Mouse (Mus musculus) liver, embryonic 16.5 days (tissue): Measurements from ENCODE around the gene Gpr152. TPM values are rescaled to one million over a fixed set of nuclear protein-coding genes. Genes with fewer than 3 reads are reported as not detected.

Source experiments
- ATAC-seq: fragments of 200-750 bp; cut with Nextera tagmentation; 2 replicates; pipeline ENCODE4 v1.8.0; 2017; ENCODE audit warnings: low read depth, mild to moderate bottlenecking, moderate number of reproducible peaks, moderate library complexity
- H3K27ac ChIP-seq: fragments of 300-500 bp; sonication (generic); 2 replicates; pipeline ENCODE4 v1.5.1; 2014; ENCODE audit warnings: mild to moderate bottlenecking, low read length
- H3K27me3 ChIP-seq: fragments of 300-500 bp; sonication (generic); 2 replicates; pipeline ENCODE4 v1.6.1; 2014; ENCODE audit warnings: low read depth, low read length, mixed read lengths; ENCODE audit not compliant: control insufficient read depth, insufficient read depth
- H3K36me3 ChIP-seq: fragments of 300-500 bp; sonication (generic); 2 replicates; pipeline ENCODE4 v1.6.1; 2014; ENCODE audit warnings: mild to moderate bottlenecking; ENCODE audit not compliant: control insufficient read depth, insufficient read depth
- H3K4me1 ChIP-seq: fragments of 300-500 bp; sonication (generic); 2 replicates; pipeline ENCODE4 v1.6.1; 2014; ENCODE audit warnings: low read depth, low read length, mixed read lengths; ENCODE audit not compliant: control insufficient read depth
- H3K4me2 ChIP-seq: fragments of 300-500 bp; sonication (generic); 2 replicates; pipeline ENCODE4 v1.6.1; 2014; ENCODE audit warnings: low read depth, low read length, mixed read lengths
- H3K4me3 ChIP-seq: fragments of 300-500 bp; sonication (generic); 2 replicates; pipeline ENCODE4 v1.5.1; 2014; ENCODE audit warnings: low read depth, mild to moderate bottlenecking, low read length
- H3K9ac ChIP-seq: fragments of 300-500 bp; sonication (generic); 2 replicates; pipeline ENCODE4 v1.6.1; 2014; ENCODE audit warnings: low read depth, low read length
- H3K9me3 ChIP-seq: fragments of 300-500 bp; sonication (generic); replicated peaks from 2 replicates; pipeline ENCODE4 v1.6.1; 2016; ENCODE audit warnings: low read length; ENCODE audit not compliant: control insufficient read depth
- WGBS: fragments of 180-500 bp; shearing (Covaris S2); extraction: QIAGEN DNeasy Blood & Tissue Kit; methylation state at CpG from one replicate; pipeline ENCODE4 v1.1.7; 2014; ENCODE audit not compliant: insufficient replicate concordance; 5-methylcytosine and 5-hydroxymethylcytosine counted together
- polyA plus RNA-seq: library from polyadenylated mRNA; unstranded; fragments of >200 nt; fragmentation: Nextera tagmentation; extraction: Ambion mirVana; gene quantifications from 2 replicates; pipeline ENCODE4 v1.2.1, GENCODE M21; 2015

Gene Gpr152
- polyA plus RNA-seq, 1 experiment from 2014 or later, result 0.02 TPM

DNA sequence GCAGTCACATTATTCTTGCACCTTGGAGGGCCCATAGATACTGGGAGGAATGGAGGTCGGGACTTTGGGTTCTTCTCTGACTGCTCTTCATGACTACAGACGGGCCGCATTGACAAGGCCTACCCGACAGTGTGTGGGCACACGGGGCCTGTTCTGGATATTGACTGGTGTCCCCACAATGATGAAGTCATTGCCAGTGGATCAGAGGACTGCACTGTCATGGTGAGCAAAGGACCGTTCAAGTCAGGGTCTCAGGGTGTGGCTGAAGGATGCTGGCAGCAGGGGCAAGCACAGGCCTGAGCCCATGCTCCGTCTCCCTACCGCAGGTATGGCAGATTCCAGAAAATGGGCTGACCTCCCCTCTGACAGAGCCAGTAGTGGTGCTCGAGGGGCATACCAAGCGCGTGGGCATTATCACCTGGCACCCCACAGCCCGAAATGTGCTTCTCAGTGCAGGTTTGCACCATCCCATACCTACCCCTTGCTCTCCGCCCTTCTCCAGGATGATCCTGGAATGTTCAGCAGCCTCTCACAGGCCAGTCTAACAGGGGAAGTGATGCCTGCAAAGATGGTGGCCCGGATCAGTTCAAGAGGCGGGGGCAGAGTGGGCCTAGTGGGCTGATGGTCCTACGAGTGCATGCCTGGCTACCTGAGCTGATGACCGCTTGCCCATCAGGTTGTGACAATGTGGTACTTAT lies 10.3 kb downstream of the Gpr152 start:
- no peak overlapping the region for H3K9ac ChIP-seq
- H3K36me3 ChIP-seq, result no peaks in the 10 kb centered on the region
- no peaks in the 10 kb centered on the region for H3K27me3 ChIP-seq
- no peak overlapping the region for H3K4me3 ChIP-seq
- peaks cover 29% of the 10 kb centered on the region for H3K4me1 ChIP-seq
- no peak for ATAC-seq
- no peaks in the 10 kb centered on the region; the same call in 1 of the 2 replicates for H3K9me3 ChIP-seq
- H3K27ac ChIP-seq, result no peak overlapping the region
- H3K4me2 ChIP-seq, result 0 out of 2 replicates have a peak overlapping the region, but pooled peaks have one; percentile 75
- 83% methylated on average over 17 of the region's 17 CpGs for WGBS

DNA sequence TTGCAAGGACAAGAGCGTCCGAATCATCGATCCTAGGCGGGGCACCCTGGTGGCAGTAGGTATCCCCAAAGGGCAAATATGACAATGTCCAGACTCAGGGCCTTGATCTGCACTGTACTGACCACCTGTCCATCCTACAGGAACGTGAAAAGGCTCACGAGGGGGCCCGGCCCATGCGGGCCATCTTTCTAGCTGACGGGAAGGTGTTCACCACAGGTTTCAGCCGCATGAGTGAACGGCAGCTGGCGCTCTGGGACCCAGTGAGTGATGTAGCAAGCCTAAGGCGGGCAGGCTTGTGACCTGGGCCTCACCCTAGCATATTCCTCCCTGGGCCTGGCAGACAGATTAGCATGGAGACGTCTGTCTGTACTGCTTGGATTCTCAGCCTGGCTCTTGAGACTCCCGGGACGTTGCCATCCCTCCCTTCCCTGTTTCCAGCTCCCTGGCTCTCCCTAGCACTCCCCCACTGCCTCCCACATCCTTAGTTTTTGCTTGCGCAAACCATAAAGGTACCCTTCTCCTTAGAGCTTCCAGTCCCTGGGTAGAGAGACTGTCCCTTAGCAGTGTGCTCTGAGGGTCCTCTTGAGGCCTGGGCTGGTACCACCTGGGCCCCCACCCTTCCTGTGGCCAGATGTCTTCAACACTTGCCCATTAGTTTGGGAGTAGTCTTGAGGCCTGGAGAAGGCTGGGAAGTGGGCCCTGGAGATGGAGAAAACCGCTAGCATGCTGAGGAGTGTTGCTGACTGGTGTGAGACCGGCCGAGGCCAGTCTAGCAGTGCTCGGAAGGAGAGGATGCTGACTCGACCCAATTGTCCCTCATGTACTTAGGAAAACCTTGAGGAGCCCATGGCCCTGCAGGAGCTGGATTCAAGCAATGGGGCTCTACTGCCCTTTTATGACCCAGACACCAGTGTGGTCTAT lies 11.2 kb downstream of the Gpr152 start:
- WGBS, result 84% methylated on average over 22 of the region's 22 CpGs
- H3K27me3 ChIP-seq, result no peaks in the 10 kb centered on the region
- no peak overlapping the region for H3K27ac ChIP-seq
- H3K4me1 ChIP-seq, result peaks cover 30% of the 10 kb centered on the region
- no peak overlapping the region for H3K9ac ChIP-seq
- no peak for ATAC-seq
- no peaks in the 10 kb centered on the region; the same call in 1 of the 2 replicates for H3K9me3 ChIP-seq
- no peak overlapping the region for H3K4me2 ChIP-seq
- H3K36me3 ChIP-seq, result no peaks in the 10 kb centered on the region; the same call in 1 of the 2 replicates
- no peak overlapping the region for H3K4me3 ChIP-seq

DNA sequence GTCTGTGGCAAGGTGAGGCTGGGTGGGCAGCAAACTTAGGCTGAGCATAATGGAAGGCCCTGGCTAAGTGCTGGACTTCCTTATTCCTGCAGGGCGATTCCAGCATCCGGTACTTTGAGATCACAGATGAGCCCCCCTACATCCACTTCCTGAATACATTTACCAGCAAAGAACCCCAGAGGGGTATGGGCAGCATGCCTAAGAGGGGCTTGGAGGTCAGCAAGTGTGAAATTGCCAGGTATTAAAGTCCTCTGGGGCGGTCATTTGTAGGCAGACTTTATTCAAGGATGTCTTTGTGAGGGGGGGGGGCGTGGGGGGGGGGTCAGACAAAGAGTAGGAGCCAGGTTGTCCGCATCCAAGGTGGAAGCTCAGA lies 11.9 kb downstream of the Gpr152 start:
- no peaks in the 10 kb centered on the region; the same call in 1 of the 2 replicates for H3K36me3 ChIP-seq
- no peak for ATAC-seq
- H3K27me3 ChIP-seq, result no peaks in the 10 kb centered on the region
- H3K9ac ChIP-seq, result no peak overlapping the region
- WGBS, result 67% methylated on average over 5 of the region's 5 CpGs
- no peak overlapping the region for H3K4me3 ChIP-seq
- no peak overlapping the region for H3K4me2 ChIP-seq
- H3K27ac ChIP-seq, result no peak overlapping the region
- H3K9me3 ChIP-seq, result no peaks in the 10 kb centered on the region
- H3K4me1 ChIP-seq, result peaks cover 30% of the 10 kb centered on the region

DNA sequence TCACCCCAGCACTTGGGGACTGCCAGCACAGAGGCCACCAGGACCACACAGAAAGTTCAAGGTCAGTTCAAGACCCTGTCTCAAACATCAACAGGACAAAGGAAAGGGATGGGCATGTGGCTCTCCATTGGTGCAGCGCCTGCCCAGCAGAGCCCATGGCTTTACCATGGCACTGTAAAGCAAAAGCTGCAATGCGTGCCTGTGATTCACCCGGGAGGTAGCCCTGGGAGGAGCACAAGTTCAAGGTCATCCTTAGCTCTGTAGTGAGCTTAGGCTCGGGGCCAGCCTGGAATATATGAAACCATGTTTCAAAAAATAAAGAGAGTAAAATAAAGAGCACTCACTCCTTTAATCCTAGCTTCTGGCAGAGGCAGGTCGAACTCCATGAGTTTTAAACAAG lies 12.3 kb downstream of the Gpr152 start:
- Histone ChIP-seq H3K9me3 (no peaks in the 10 kb centered on the region), H3K27ac (no peak overlapping the region), H3K4me3 (no peak overlapping the region), H3K4me1 (peaks cover 30% of the 10 kb centered on the region), H3K4me2 (no peak overlapping the region), H3K9ac (no peak overlapping the region), H3K36me3 (no peaks in the 10 kb centered on the region; the same call in 1 of the 2 replicates), H3K27me3 (no peaks in the 10 kb centered on the region)
- 69% methylated on average over 5 of the region's 5 CpGs for WGBS
- no peak for ATAC-seq

DNA sequence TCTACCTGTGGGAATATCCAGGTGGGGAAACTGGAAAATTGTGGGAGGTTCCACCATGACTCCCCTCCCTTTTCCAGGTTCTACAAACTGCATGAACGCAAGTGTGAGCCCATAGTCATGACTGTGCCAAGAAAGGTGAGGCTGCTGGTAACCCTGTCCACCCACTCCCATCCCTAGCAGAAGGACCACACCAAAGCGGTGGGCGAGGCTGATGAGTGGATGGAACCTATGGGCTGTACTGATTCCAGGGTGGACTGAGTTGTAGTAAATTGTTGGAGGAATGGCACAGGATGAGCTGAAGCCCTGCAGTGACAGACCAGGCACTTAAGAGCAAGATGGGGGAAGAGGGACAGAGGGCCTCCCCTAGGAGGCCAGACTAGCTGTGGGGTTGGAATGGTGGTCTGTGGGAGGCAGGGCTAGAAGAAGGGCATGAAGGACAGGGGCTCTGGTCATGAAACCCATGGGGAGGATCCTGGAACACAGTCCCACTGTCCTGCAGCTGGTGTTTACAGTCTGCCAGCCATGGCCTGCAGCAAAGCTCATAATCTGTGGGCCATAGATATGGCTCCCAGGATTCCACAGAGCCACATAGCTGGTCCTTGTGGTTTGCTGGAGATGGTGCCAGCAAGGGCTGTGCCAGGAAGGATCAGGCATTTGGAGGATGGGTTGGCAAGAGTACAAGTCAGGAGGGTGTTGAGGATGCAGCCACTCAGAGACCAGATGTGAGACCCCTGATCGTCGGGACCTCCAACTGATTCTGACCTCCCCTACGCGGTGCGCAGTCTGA lies 13.1 kb downstream of the Gpr152 start:
- no peak for ATAC-seq
- H3K27me3 ChIP-seq, result no peaks in the 10 kb centered on the region
- 86% methylated on average over 8 of the region's 8 CpGs for whole genome bisulfite sequencing
- no peak overlapping the region for H3K9ac ChIP-seq
- H3K4me1 ChIP-seq, result peaks cover 28% of the 10 kb centered on the region
- no peaks in the 10 kb centered on the region for H3K9me3 ChIP-seq
- no peaks in the 10 kb centered on the region; the same call in none of the 2 replicates for H3K36me3 ChIP-seq
- no peak overlapping the region for H3K27ac ChIP-seq
- H3K4me2 ChIP-seq, result no peak overlapping the region
- H3K4me3 ChIP-seq, result no peak overlapping the region

DNA sequence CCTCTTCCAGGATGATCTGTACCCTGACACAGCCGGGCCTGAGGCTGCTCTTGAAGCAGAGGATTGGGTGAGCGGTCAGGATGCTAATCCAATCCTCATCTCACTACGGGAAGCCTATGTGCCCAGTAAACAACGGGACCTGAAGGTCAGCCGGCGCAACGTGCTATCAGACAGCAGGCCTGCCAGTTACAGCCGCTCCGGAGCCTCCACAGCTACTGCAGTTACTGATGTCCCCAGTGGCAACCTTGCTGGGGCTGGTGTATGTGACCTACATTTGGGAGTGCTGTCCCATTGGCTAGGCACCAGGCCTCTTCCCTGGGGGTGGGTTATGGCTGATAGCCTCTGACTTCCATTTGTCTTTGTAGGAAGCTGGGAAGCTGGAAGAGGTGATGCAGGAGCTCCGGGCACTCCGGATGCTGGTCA lies 13.7 kb downstream of the Gpr152 start, which contains the start of gene Ptprcap:
TSS of gene Ptprcap (plus strand) at position 373 of the 423 bp plus-strand sequence.
- H3K4me2 ChIP-seq, result no peak within 1 kb of the TSS
- H3K27me3 ChIP-seq, result no peaks in the 10 kb centered on the region
- H3K9ac ChIP-seq, result no peak within 1 kb of the TSS
- H3K27ac ChIP-seq, result peak within 1 kb of the TSS; percentile 12; the same call in 1 of the 2 replicates
- H3K4me3 ChIP-seq, result peak within 1 kb of the TSS; percentile 3
- WGBS, result 75% methylated on average over 11 of the region's 11 CpGs
- H3K4me1 ChIP-seq, result peaks cover 22% of the 10 kb centered on the region
- no peak for ATAC-seq
- H3K36me3 ChIP-seq, result peaks cover 3% of the 10 kb centered on the region
- no peaks in the 10 kb centered on the region for H3K9me3 ChIP-seq

DNA sequence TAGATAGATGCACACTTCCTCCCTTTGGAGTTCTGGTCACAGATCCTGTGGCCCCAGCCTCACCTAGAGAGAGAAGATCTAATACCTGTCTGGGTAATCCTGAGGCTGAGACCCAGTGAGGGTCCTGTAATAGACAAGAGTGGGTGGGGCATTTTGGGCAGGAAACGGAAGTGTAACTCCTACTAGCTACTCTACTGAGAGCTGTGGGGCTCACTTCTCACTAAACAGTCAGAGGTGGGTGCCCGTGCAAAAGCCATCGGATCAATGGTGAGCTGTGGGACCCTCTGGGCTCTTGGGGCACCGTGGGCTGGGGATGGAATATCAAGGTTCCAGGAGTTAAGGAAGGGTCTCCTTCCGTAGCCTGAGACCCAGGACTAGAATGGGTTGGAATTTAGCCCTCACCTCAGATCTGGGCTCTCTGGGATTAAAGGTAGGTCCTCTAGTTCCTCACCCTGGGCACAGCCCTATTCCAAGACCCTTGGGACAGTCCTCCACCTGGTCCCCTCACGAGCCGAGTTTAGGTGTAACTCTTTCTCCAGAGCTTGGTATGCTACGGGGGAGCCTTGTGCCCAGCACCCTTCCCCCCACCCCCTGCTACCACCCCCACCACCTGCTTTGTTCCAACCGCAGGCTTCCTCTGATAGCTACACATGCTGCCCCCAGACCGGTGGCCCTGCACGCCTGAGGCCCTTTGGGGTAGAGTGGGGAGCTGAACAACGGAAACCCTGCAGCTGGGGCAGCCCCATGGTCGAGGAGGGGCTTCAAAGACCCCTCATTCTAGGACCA lies 15.0 kb downstream of the Gpr152 start:
- Histone ChIP-seq H3K9me3 (no peaks in the 10 kb centered on the region), H3K4me1 (peaks cover 10% of the 10 kb centered on the region), H3K9ac (peak overlapping the region; percentile 33; the same call in 1 of the 2 replicates), H3K27ac (peak overlapping the region; percentile 14), H3K4me3 (peak overlapping the region; percentile 3), H3K4me2 (peak overlapping the region; percentile 10; the same call in 1 of the 2 replicates), H3K27me3 (no peaks in the 10 kb centered on the region), H3K36me3 (peaks cover 7% of the 10 kb centered on the region)
- 0 out of 2 replicates have a peak, but pooled peaks have one; percentile 24 for ATAC-seq
- 26% methylated on average over 13 of the region's 13 CpGs for WGBS
